Mouse (Mus musculus): ENCODE measurements around the gene Farp1. TPM values are rescaled to one million over a fixed set of nuclear protein-coding genes. Genes with fewer than 3 reads are reported as not detected.

The Farp1 gene
- polyA plus RNA-seq, 1 experiment from 2014 or later = 22.4 TPM

DNA sequence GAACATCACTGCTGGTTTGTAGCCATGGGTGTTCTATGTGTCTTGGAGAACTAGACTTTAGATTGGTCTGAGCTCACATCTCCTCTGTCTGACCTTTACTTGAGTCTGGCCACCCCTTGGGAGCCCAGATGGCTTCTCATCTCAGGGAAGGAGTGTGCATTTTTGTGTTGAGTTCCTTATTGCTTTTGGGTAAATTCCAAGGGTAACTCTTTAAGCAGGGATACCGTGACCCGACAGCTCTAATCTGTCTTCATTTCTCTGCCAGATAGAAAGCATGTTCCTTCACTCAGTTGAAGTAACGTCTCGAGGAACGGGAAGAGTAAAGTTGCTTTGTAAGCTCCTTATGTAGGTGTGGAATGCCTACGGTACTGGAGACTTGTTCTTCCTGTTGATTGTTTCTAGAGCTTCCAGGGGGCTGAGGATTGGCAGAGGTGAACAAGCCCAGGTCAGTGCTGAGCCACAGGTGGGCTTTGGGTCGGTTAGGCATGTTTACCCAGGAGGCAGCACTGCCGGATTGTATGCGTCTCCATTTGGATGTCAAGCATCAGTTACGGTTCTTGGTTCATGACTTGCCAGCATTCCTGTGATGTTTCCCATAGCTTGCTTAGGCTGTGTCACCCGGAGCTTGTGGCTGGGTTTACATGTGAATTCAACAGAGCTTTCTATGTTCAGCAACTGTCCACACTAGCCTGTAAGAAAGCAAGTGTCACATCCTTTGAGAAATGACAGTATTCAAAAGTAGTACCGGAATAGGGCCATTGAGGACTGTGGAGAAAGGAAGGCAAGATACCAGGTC is 62.8 kb downstream of the Farp1 start:
- Histone ChIP-seq H3K4me1 (ENCODE audit: control insufficient read depth, insufficient read depth, low read length) (peaks cover 3% of the 10 kb centered on the region; the same call in 1 of the 2 replicates), H3K4me3 (ENCODE audit: low read depth, low read length) (no peak overlapping the region), H3K27ac (ENCODE audit: low read depth, low read length) (no peak overlapping the region), H3K4me2 (no peak overlapping the region), H3K36me3 (ENCODE audit: control insufficient read depth, insufficient read depth, low read length) (no peaks in the 10 kb centered on the region), H3K9me3 (ENCODE audit: control insufficient read depth, low read length) (no peaks in the 10 kb centered on the region), H3K27me3 (ENCODE audit: control insufficient read depth, insufficient read depth, low read length) (no peaks in the 10 kb centered on the region), H3K9ac (ENCODE audit: low read length) (no peak overlapping the region)
- DNase-seq (ENCODE audit: low spot score, missing footprints) = no peak
- no peak for ATAC-seq (ENCODE audit: low FRiP score)
- WGBS = 84% methylated on average over 12 of the region's 12 CpGs

- no peak overlapping the region for H3K9ac ChIP-seq (ENCODE audit: low read length)
- peaks cover 4% of the 10 kb centered on the region; the same call in 1 of the 2 replicates for H3K4me1 ChIP-seq (ENCODE audit: control insufficient read depth, insufficient read depth, low read length)
- H3K27ac ChIP-seq (ENCODE audit: low read depth, low read length) = no peak overlapping the region
- no peaks in the 10 kb centered on the region for H3K9me3 ChIP-seq (ENCODE audit: control insufficient read depth, low read length)
- H3K4me2 ChIP-seq = no peak overlapping the region
- DNase-seq (ENCODE audit: low spot score, missing footprints) (no peak), ATAC-seq (ENCODE audit: low FRiP score) (no peak)
- H3K27me3 ChIP-seq (ENCODE audit: control insufficient read depth, insufficient read depth, low read length) = no peaks in the 10 kb centered on the region; the same call in 1 of the 2 replicates
- WGBS = 88% methylated on average over 8 of the region's 8 CpGs
- no peak overlapping the region for H3K4me3 ChIP-seq (ENCODE audit: low read depth, low read length)
- no peaks in the 10 kb centered on the region for H3K36me3 ChIP-seq (ENCODE audit: control insufficient read depth, insufficient read depth, low read length)
Measured at GRCm38 (mm10) chr14:121099120-121099519, 64.1 kb downstream of the Farp1 start.

DNA sequence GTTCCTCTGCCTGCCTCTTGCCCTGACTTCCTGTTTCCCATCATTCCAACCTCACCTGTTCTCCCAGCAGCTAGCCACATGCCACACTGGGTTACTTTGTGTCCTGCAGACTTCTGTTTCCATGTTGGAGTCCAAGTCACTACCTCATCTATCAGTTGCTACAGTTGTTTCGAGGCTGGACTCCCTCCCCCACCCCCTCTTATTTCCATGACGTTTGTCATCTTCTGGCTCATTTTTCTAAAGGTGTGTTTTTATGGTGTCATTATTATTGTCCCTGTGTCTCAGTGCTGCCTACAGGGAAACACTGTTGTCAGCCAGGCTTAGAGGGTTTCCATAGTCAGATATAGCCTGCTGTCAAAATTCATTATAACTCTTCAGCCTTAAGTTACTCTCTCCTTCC is 64.9 kb downstream of the Farp1 start:
- ATAC-seq (ENCODE audit: low FRiP score) (no peak), DNase-seq (ENCODE audit: low spot score, missing footprints) (no peak)
- H3K4me1 ChIP-seq (ENCODE audit: control insufficient read depth, insufficient read depth, low read length) = peaks cover 4% of the 10 kb centered on the region; the same call in 1 of the 2 replicates
- H3K4me3 ChIP-seq (ENCODE audit: low read depth, low read length) = no peak overlapping the region
- H3K4me2 ChIP-seq = no peak overlapping the region
- no peak overlapping the region for H3K27ac ChIP-seq (ENCODE audit: low read depth, low read length)
- no peaks in the 10 kb centered on the region for H3K9me3 ChIP-seq (ENCODE audit: control insufficient read depth, low read length)
- H3K9ac ChIP-seq (ENCODE audit: low read length) = no peak overlapping the region
- no peaks in the 10 kb centered on the region for H3K36me3 ChIP-seq (ENCODE audit: control insufficient read depth, insufficient read depth, low read length)
- no peaks in the 10 kb centered on the region; the same call in 1 of the 2 replicates for H3K27me3 ChIP-seq (ENCODE audit: control insufficient read depth, insufficient read depth, low read length)
- 70% methylated on average over 2 of the region's 2 CpGs for WGBS

DNA sequence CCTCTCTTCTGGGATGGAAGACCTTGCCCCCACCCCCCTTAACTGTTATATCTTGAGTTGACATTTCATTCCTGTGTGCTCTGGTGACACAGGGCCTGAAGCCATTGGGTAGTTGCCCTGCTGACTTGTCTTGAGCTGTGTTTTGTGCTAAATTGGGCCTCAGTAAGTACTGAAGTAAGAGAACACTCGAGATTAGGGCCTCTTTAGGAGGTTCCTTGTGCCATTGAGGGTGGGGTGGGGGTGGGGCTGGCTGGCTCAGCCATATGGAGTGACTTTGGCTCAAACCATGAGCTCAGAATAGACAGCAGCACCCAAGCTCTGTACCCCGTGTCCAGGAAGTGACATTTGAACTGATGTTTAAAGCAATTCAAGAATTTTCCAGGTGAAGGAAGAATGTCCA is 65.8 kb downstream of the Farp1 start:
- DNase-seq (ENCODE audit: low spot score, missing footprints) = no peak
- peaks cover 4% of the 10 kb centered on the region; the same call in 1 of the 2 replicates for H3K4me1 ChIP-seq (ENCODE audit: control insufficient read depth, insufficient read depth, low read length)
- H3K27me3 ChIP-seq (ENCODE audit: control insufficient read depth, insufficient read depth, low read length) = no peaks in the 10 kb centered on the region; the same call in 1 of the 2 replicates
- no peaks in the 10 kb centered on the region for H3K9me3 ChIP-seq (ENCODE audit: control insufficient read depth, low read length)
- no peak overlapping the region for H3K4me2 ChIP-seq
- no peak overlapping the region for H3K9ac ChIP-seq (ENCODE audit: low read length)
- 57% methylated on average over 2 of the region's 2 CpGs for WGBS
- no peak for ATAC-seq (ENCODE audit: low FRiP score)
- H3K36me3 ChIP-seq (ENCODE audit: control insufficient read depth, insufficient read depth, low read length) = no peaks in the 10 kb centered on the region
- no peak overlapping the region for H3K27ac ChIP-seq (ENCODE audit: low read depth, low read length)
- no peak overlapping the region for H3K4me3 ChIP-seq (ENCODE audit: low read depth, low read length)

- no peaks in the 10 kb centered on the region for H3K9me3 ChIP-seq (ENCODE audit: control insufficient read depth, low read length)
- H3K4me2 ChIP-seq = no peak overlapping the region
- ATAC-seq (ENCODE audit: low FRiP score) = no peak
- H3K4me1 ChIP-seq (ENCODE audit: control insufficient read depth, insufficient read depth, low read length) = peaks cover 4% of the 10 kb centered on the region; the same call in 1 of the 2 replicates
- H3K9ac ChIP-seq (ENCODE audit: low read length) = no peak overlapping the region
- H3K36me3 ChIP-seq (ENCODE audit: control insufficient read depth, insufficient read depth, low read length) = no peaks in the 10 kb centered on the region
- no peak overlapping the region for H3K27ac ChIP-seq (ENCODE audit: low read depth, low read length)
- DNase-seq (ENCODE audit: low spot score, missing footprints) = no peak
- H3K27me3 ChIP-seq (ENCODE audit: control insufficient read depth, insufficient read depth, low read length) = no peaks in the 10 kb centered on the region; the same call in 1 of the 2 replicates
- 91% methylated on average over 5 of the region's 5 CpGs for WGBS
- no peak overlapping the region for H3K4me3 ChIP-seq (ENCODE audit: low read depth, low read length)
Measured at GRCm38 (mm10) chr14:121101531-121101930, 66.5 kb downstream of the Farp1 start.

- Histone ChIP-seq H3K27ac (ENCODE audit: low read depth, low read length) (no peak overlapping the region), H3K4me1 (ENCODE audit: control insufficient read depth, insufficient read depth, low read length) (peaks cover 4% of the 10 kb centered on the region; the same call in 1 of the 2 replicates), H3K9me3 (ENCODE audit: control insufficient read depth, low read length) (no peaks in the 10 kb centered on the region), H3K4me3 (ENCODE audit: low read depth, low read length) (no peak overlapping the region), H3K27me3 (ENCODE audit: control insufficient read depth, insufficient read depth, low read length) (no peaks in the 10 kb centered on the region; the same call in 1 of the 2 replicates), H3K9ac (ENCODE audit: low read length) (no peak overlapping the region), H3K4me2 (no peak overlapping the region), H3K36me3 (ENCODE audit: control insufficient read depth, insufficient read depth, low read length) (no peaks in the 10 kb centered on the region)
- ATAC-seq (ENCODE audit: low FRiP score) = no peak
- no peak for DNase-seq (ENCODE audit: low spot score, missing footprints)
- 80% methylated on average over 5 of the region's 5 CpGs for WGBS
Measured at GRCm38 (mm10) chr14:121102599-121102998, 67.6 kb downstream of the Farp1 start.

DNA sequence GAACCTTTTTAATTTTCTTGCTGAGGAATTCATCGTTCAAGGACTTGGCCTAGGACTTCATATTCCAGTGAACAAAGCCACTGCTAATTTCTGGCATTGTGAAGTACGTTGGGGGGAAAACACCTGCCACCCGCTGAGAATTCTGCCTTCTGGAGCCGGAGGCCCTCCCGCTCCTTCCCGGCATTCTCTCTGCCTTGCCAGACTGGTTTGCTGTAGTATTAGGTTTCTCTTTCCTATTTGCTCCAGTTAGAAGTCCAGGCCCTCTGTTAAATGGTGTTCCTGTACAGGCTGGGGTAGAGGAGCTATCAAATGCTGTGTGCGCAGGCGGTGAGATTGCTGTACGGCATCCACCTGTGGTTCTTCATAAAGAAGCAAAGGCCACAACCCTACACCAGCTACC is 68.5 kb downstream of the Farp1 start:
- no peak for DNase-seq (ENCODE audit: low spot score, missing footprints)
- Histone ChIP-seq H3K9me3 (ENCODE audit: control insufficient read depth, low read length) (no peaks in the 10 kb centered on the region), H3K27me3 (ENCODE audit: control insufficient read depth, insufficient read depth, low read length) (no peaks in the 10 kb centered on the region; the same call in 1 of the 2 replicates), H3K36me3 (ENCODE audit: control insufficient read depth, insufficient read depth, low read length) (no peaks in the 10 kb centered on the region), H3K4me2 (no peak overlapping the region), H3K4me3 (ENCODE audit: low read depth, low read length) (no peak overlapping the region), H3K4me1 (ENCODE audit: control insufficient read depth, insufficient read depth, low read length) (peaks cover 5% of the 10 kb centered on the region; the same call in 1 of the 2 replicates), H3K9ac (ENCODE audit: low read length) (no peak overlapping the region), H3K27ac (ENCODE audit: low read depth, low read length) (no peak overlapping the region)
- WGBS = 68% methylated on average over 9 of the region's 9 CpGs
- ATAC-seq (ENCODE audit: low FRiP score) = no peak

- Histone ChIP-seq H3K9ac (ENCODE audit: low read length) (no peak overlapping the region), H3K27me3 (ENCODE audit: control insufficient read depth, insufficient read depth, low read length) (no peaks in the 10 kb centered on the region; the same call in 1 of the 2 replicates), H3K4me1 (ENCODE audit: control insufficient read depth, insufficient read depth, low read length) (peaks cover 14% of the 10 kb centered on the region), H3K36me3 (ENCODE audit: control insufficient read depth, insufficient read depth, low read length) (no peaks in the 10 kb centered on the region), H3K4me2 (no peak overlapping the region), H3K4me3 (ENCODE audit: low read depth, low read length) (no peak overlapping the region), H3K27ac (ENCODE audit: low read depth, low read length) (no peak overlapping the region), H3K9me3 (ENCODE audit: control insufficient read depth, low read length) (no peaks in the 10 kb centered on the region)
- ATAC-seq (ENCODE audit: low FRiP score) (no peak), DNase-seq (ENCODE audit: low spot score, missing footprints) (no peak)
- 78% methylated on average over 7 of the region's 7 CpGs for WGBS
Measured at GRCm38 (mm10) chr14:121104760-121105329, 69.8 kb downstream of the Farp1 start.

DNA sequence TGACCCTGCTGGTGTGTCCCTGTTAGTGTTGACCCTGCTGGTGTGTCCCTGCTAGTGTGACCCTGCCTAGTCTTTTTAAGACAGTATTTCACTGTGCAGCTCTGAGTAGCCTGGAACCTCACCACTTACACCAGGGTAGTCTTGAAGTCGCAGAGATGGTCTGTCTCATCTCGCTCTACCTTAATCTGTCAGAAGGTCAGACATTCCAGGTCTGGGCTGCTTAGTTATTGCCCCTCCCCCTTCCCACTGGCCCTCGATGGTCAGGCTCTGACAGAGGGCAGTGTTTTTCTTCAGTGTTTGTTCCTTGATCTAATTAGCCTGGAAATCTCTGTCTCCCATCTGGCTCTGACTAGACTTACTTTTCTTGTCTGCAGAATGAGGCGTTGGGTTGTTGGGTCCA is 71.9 kb downstream of the Farp1 start:
- no peaks in the 10 kb centered on the region; the same call in none of the 2 replicates for H3K36me3 ChIP-seq (ENCODE audit: control insufficient read depth, insufficient read depth, low read length)
- ATAC-seq (ENCODE audit: low FRiP score) = no peak
- no peak for DNase-seq (ENCODE audit: low spot score, missing footprints)
- no peak overlapping the region for H3K4me2 ChIP-seq
- no peaks in the 10 kb centered on the region; the same call in 1 of the 2 replicates for H3K27me3 ChIP-seq (ENCODE audit: control insufficient read depth, insufficient read depth, low read length)
- H3K27ac ChIP-seq (ENCODE audit: low read depth, low read length) = no peak overlapping the region
- 54% methylated on average over 4 of the region's 4 CpGs for WGBS
- no peaks in the 10 kb centered on the region for H3K9me3 ChIP-seq (ENCODE audit: control insufficient read depth, low read length)
- no peak overlapping the region for H3K9ac ChIP-seq (ENCODE audit: low read length)
- H3K4me3 ChIP-seq (ENCODE audit: low read depth, low read length) = no peak overlapping the region
- H3K4me1 ChIP-seq (ENCODE audit: control insufficient read depth, insufficient read depth, low read length) = peaks cover 14% of the 10 kb centered on the region

All from midbrain, embryonic 11.5 days (tissue).